Mouse (Mus musculus) C2C12 (cell line): Measurements from ENCODE around the gene Kdm8.

ENCODE experiments used
- CTCF ChIP-seq: IDR thresholded peaks from one replicate; pipeline ENCODE4 v1.5.1; 2011; ENCODE audit not compliant: control insufficient read depth, insufficient read depth, insufficient read length
- MYOD1 ChIP-seq: IDR thresholded peaks from one replicate; pipeline ENCODE4 v1.6.1; 2011; ENCODE audit warnings: low read depth; ENCODE audit not compliant: control insufficient read depth, insufficient read length
- USF1 ChIP-seq: IDR thresholded peaks from one replicate; pipeline ENCODE4 v1.6.1; 2011; ENCODE audit warnings: low read depth, mild to moderate bottlenecking, control low read depth, moderate library complexity

GRCm38 (mm10) chr7:125428381-125428780 is 16.1 kb upstream of the Kdm8 start:
- TF ChIP-seq CTCF (no peak), USF1 (no peak), MYOD1 (no peak)
